Mouse (Mus musculus): ENCODE measurements at regions not wholly inside any gene's neighbourhood (a gene's known extent, or its start where the extent isn't known, plus 50 kb on each side); places are given as distances from the start of the nearest gene placed in this dataset.

GRCm38 (mm10) chr10:99604172-99604571 lies 155.3 kb downstream of the Csl start:
- TF ChIP-seq POLR2A (IDR thresholded peaks at IDR 0.05; ENCODE audit: borderline replicate concordance, low read depth, low read length) (no peak), CTCF (IDR thresholded peaks at IDR 0.05; ENCODE audit: low read depth, low read length) (no peak)

Measured in bone marrow macrophage, adult 2 months (primary cell).